8 mouse cellular contexts compared by ENCODE assay signal in the genomic region with DNA sequence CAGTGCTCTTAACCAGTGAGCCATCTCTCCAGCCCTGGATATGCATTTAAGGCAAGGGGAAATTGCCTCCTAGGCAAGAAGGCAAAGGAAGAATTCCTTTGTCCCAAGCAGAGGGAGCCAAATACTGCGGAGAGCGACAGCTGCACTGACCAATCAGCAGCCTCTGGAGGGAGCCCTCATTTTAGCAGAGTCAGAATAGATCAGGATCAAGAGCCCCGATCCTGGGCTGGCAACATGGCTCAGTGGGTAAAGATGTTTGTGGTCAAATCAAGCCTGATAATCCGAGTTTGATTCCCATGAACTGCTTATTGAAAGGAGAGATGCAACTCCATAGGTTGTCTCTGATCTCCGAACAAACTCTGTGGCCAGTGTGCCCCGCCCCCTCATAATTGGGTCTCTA. TPM values are rescaled to one million over a fixed set of nuclear protein-coding genes. Genes with fewer than 3 reads are reported as not detected.
A peak's percentile ranks its signal among the peaks of the same experiment; 100 is the strongest.
DNase-seq lines count a peak whose midpoint lies in the region; ATAC-seq lines count a peak whose summit lies in the region.

No protein-coding gene starts in this region.

- WGBS in forebrain, embryonic 15.5 days, result 39% methylated on average over 6 of the region's 6 CpGs
- WGBS in hindbrain, embryonic 16.5 days, result 43% methylated on average over 6 of the region's 6 CpGs

- peak; percentile 30 for DNase-seq in gastrocnemius, adult 18-20 months (ENCODE audit: low spot score)
- DNase-seq in gastrocnemius, adult 8-10 months (ENCODE audit: low spot score in 2 of 2), result no peak
- peak; percentile 77 for DNase-seq in adrenal gland, adult 2 months
- peak; percentile 59 to 62 for DNase-seq in lung, adult 18-20 months
- peak; percentile 77 for DNase-seq in retina, embryonic 14.5 days (ENCODE audit: low spot score)

- H3K4me2 ChIP-seq in forebrain, embryonic 15.5 days (replicated peaks), result 0 out of 2 replicates have a peak overlapping the region, but pooled peaks have one; percentile 3
- H3K4me2 ChIP-seq in hindbrain, embryonic 16.5 days (ENCODE audit: low read length), result peak overlapping the region; percentile 21

- H3K9me3 ChIP-seq in forebrain, embryonic 15.5 days, result no peaks in the 10 kb centered on the region
- no peaks in the 10 kb centered on the region for H3K9me3 ChIP-seq in hindbrain, embryonic 16.5 days (ENCODE audit: control insufficient read depth, low read length)

- H3K27me3 ChIP-seq in forebrain, embryonic 15.5 days, result no peaks in the 10 kb centered on the region
- H3K27me3 ChIP-seq in hindbrain, embryonic 16.5 days (replicated peaks; ENCODE audit: control insufficient read depth, insufficient read depth, low read length), result no peaks in the 10 kb centered on the region

- no peaks in the 10 kb centered on the region for H3K36me3 ChIP-seq in forebrain, embryonic 15.5 days
- H3K36me3 ChIP-seq in hindbrain, embryonic 16.5 days (ENCODE audit: control insufficient read depth, insufficient read depth, low read length), result no peaks in the 10 kb centered on the region

- H3K4me1 ChIP-seq in forebrain, embryonic 15.5 days, result no peaks in the 10 kb centered on the region
- H3K4me1 ChIP-seq in hindbrain, embryonic 16.5 days (ENCODE audit: control insufficient read depth, insufficient read depth, low read depth, low read length), result no peaks in the 10 kb centered on the region

- H3K4me3 ChIP-seq in forebrain, embryonic 15.5 days, result no peak overlapping the region
- H3K4me3 ChIP-seq in hindbrain, embryonic 16.5 days (ENCODE audit: low read length), result 0 out of 2 replicates have a peak overlapping the region, but pooled peaks have one; percentile 5

- H3K27ac ChIP-seq in forebrain, embryonic 15.5 days (replicated peaks), result no peak overlapping the region
- H3K27ac ChIP-seq in hindbrain, embryonic 16.5 days (ENCODE audit: low read depth, low read length), result no peak overlapping the region

- ATAC-seq in forebrain, embryonic 15.5 days (replicated peaks), result 0 out of 2 replicates have a peak, but pooled peaks have one; percentile 63
- ATAC-seq in hindbrain, embryonic 16.5 days, result peak; percentile 76
- ATAC-seq in megakaryocyte-erythroid progenitor cell, adult 5-6 weeks (replicated peaks; ENCODE audit: low FRiP score, low TSS enrichment, poor library complexity, severe bottlenecking), result no peak

- H3K9ac ChIP-seq in forebrain, embryonic 15.5 days (replicated peaks), result no peak overlapping the region
- H3K9ac ChIP-seq in hindbrain, embryonic 16.5 days (ENCODE audit: low read depth, low read length), result no peak overlapping the region

RNA-seq across cellular contexts. Expression of gene Lamtor3, which starts 20.3 kb away (rescaled TPM):
- total RNA-seq in gastrocnemius, adult 18-20 months (2021), result 10 to 100 TPM; 46.6 to 50.5 TPM
- total RNA-seq in gastrocnemius, adult 8-10 months (2022), result 10 to 100 TPM; 46.7 to 51.7 (median 50.5) TPM
- total RNA-seq in adrenal gland, adult 2 months (2021), result 10 to 100 TPM; 69.4 to 69.9 TPM
- polyA plus RNA-seq in adrenal gland, adult 2 months (2012; rRNA removed), result 9.2 and 12.9 TPM in 2 replicates
- 136 and 138 TPM in 2 replicates for polyA plus RNA-seq in forebrain, embryonic 15.5 days (2015; fragmentation: Nextera tagmentation; extraction: Ambion mirVana)
- polyA plus RNA-seq in hindbrain, embryonic 16.5 days (2015; fragmentation: Nextera tagmentation; extraction: Ambion mirVana), result 132 and 135 TPM in 2 replicates
- total RNA-seq in megakaryocyte-erythroid progenitor cell, adult 5-6 weeks (2014; fragmentation: Nextera tagmentation), result 65.7 and 77.2 TPM in 2 replicates
- total RNA-seq in megakaryocyte-erythroid progenitor cell, adult 5-6 weeks (2017), result 81.7 and 82.1 TPM in 2 replicates

RNA-seq across cellular contexts. Expression of gene Dapp1, which starts 42.7 kb away (rescaled TPM):
- total RNA-seq in gastrocnemius, adult 18-20 months (2021), result 1 to 10 TPM; 1.7 to 3.7 TPM
- total RNA-seq in gastrocnemius, adult 8-10 months (2022), result 1 to 10 TPM; 1.2 to 2.4 (median 1.9) TPM
- 1 to 10 TPM; 3.8 to 4.7 TPM for total RNA-seq in adrenal gland, adult 2 months (2021)
- 1.8 and 2.6 TPM in 2 replicates for polyA plus RNA-seq in adrenal gland, adult 2 months (2012; rRNA removed)
- 3.7 and 4.3 TPM in 2 replicates for polyA plus RNA-seq in forebrain, embryonic 15.5 days (2015; fragmentation: Nextera tagmentation; extraction: Ambion mirVana)
- polyA plus RNA-seq in hindbrain, embryonic 16.5 days (2015; fragmentation: Nextera tagmentation; extraction: Ambion mirVana), result 3.0 and 3.1 TPM in 2 replicates
- 82.8 and 108 TPM in 2 replicates for total RNA-seq in megakaryocyte-erythroid progenitor cell, adult 5-6 weeks (2014; fragmentation: Nextera tagmentation)
- 110 and 171 TPM in 2 replicates for total RNA-seq in megakaryocyte-erythroid progenitor cell, adult 5-6 weeks (2017)

Comparison
In these comparisons a context has a peak if more than half of its experiments do, and no peak if none do; other contexts are left out.
1. DNase-seq: peak in gastrocnemius, adult 18-20 months (single experiment), adrenal gland, adult 2 months (single experiment), lung, adult 18-20 months (2 of 2) and retina, embryonic 14.5 days (single experiment); none in gastrocnemius, adult 8-10 months (0 of 2).
2. RNA of gene Dapp1, which starts 42.7 kb away (total RNA-seq): 82.8 to 171 TPM in megakaryocyte-erythroid progenitor cell, adult 5-6 weeks; 3.8 to 4.7 TPM in adrenal gland, adult 2 months, 1.7 to 3.7 TPM in gastrocnemius, adult 18-20 months and 1.2 to 2.4 TPM in gastrocnemius, adult 8-10 months; every median in the first group is over 10 times any median in the second.